8 mouse cellular contexts compared by ENCODE assay signal in the genomic region with DNA sequence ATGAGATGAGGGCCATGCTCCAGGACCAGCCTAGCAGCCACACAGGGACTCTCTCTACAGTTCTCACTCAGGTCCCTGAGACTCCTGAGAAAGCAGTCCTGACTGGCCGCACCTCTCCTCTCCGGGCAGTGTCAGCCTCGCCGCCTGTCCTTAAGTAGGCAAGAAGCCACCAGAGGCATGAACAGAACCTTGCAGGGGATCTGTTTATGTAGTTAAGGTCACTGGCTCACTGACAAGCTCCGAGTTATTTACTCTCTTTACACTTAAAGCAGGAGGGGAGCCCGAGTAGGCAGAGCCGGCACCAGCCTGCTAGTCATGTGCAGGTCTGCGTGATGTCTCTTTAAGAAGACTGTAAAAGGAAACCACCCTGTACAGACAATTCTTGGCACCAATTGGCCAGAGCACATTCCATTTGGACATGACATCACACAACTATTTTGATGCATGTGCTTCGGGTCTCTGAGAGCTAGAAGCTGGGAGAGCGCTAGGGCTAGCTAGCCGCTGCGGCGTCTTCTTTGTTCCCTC.
A peak's percentile ranks its signal among the peaks of the same experiment; 100 is the strongest.
DNase-seq lines count a peak whose midpoint lies in the region; ATAC-seq and TF ChIP-seq lines count a peak whose summit lies in the region.

No protein-coding gene starts in this region.

- no peaks in the 10 kb centered on the region for H3K4me1 ChIP-seq in hindbrain, postnatal 0 days (ENCODE audit: insufficient read depth, low read length)
- H3K4me1 ChIP-seq in limb, embryonic 13.5 days = peaks cover 20% of the 10 kb centered on the region
- H3K4me1 ChIP-seq in neural tube, embryonic 15.5 days = peaks cover 6% of the 10 kb centered on the region; the same call in 1 of the 2 replicates

- H3K9ac ChIP-seq in hindbrain, postnatal 0 days (replicated peaks; ENCODE audit: low read length) = no peak overlapping the region
- peak overlapping the region; percentile 26; the same call in 1 of the 2 replicates for H3K9ac ChIP-seq in limb, embryonic 13.5 days
- no peak overlapping the region for H3K9ac ChIP-seq in neural tube, embryonic 15.5 days (replicated peaks)

- DNase-seq in layer of hippocampus, adult 18-20 months (ENCODE audit: low spot score in 2 of 2) = peak; percentile 44 to 60
- DNase-seq in layer of hippocampus, adult 9-10 months (ENCODE audit: low spot score) = no peak
- DNase-seq in cerebellum, adult 9-10 months = peak; percentile 83
- DNase-seq in gastrocnemius, adult 8-10 months (ENCODE audit: low spot score in 2 of 2) = peak; percentile 20 to 30
- peak; percentile 72 for DNase-seq in hindbrain, postnatal 0 days (ENCODE audit: low spot score)
- no peak for DNase-seq in c-Kit-positive CD71-positive TER-119-positive erythroid progenitor cells, embryonic 14.5 days (ENCODE audit: low spot score)

- no peak overlapping the region for H3K4me3 ChIP-seq in hindbrain, postnatal 0 days (ENCODE audit: low read length)
- peak overlapping the region; percentile 30 for H3K4me3 ChIP-seq in limb, embryonic 13.5 days
- no peak overlapping the region for H3K4me3 ChIP-seq in neural tube, embryonic 15.5 days (replicated peaks)

- no peak for TF ChIP-seq CTCF in hindbrain, postnatal 0 days (IDR thresholded peaks at IDR 0.05; ENCODE audit: low read depth)

- H3K27ac ChIP-seq in hindbrain, postnatal 0 days = peak overlapping the region; percentile 27; the same call in 1 of the 2 replicates
- H3K27ac ChIP-seq in limb, embryonic 13.5 days = peak overlapping the region; percentile 52; the same call in 1 of the 2 replicates
- H3K27ac ChIP-seq in neural tube, embryonic 15.5 days (replicated peaks) = no peak overlapping the region

- H3K36me3 ChIP-seq in hindbrain, postnatal 0 days (ENCODE audit: insufficient read depth, low read length) = no peaks in the 10 kb centered on the region
- H3K36me3 ChIP-seq in limb, embryonic 13.5 days = no peaks in the 10 kb centered on the region
- no peaks in the 10 kb centered on the region for H3K36me3 ChIP-seq in neural tube, embryonic 15.5 days

- H3K4me2 ChIP-seq in hindbrain, postnatal 0 days (ENCODE audit: low read depth, low read length) = peak overlapping the region; percentile 33
- peak overlapping the region; percentile 54 for H3K4me2 ChIP-seq in limb, embryonic 13.5 days (replicated peaks)
- H3K4me2 ChIP-seq in neural tube, embryonic 15.5 days = peak overlapping the region; percentile 22

- H3K27me3 ChIP-seq in hindbrain, postnatal 0 days (ENCODE audit: insufficient read depth, low read length) = no peaks in the 10 kb centered on the region
- no peaks in the 10 kb centered on the region for H3K27me3 ChIP-seq in limb, embryonic 13.5 days
- no peaks in the 10 kb centered on the region for H3K27me3 ChIP-seq in neural tube, embryonic 15.5 days (replicated peaks)

- peak; percentile 70; the same call in 1 of the 2 replicates for ATAC-seq in hindbrain, postnatal 0 days
- peak; percentile 84 for ATAC-seq in limb, embryonic 13.5 days (ENCODE audit: low FRiP score, low read depth)
- peak; percentile 62; the same call in 1 of the 2 replicates for ATAC-seq in neural tube, embryonic 15.5 days (ENCODE audit: low FRiP score)

- WGBS in hindbrain, postnatal 0 days = 47% methylated on average over 13 of the region's 13 CpGs
- WGBS in limb, embryonic 13.5 days = 32% methylated on average over 13 of the region's 13 CpGs
- WGBS in neural tube, embryonic 15.5 days = 69% methylated on average over 13 of the region's 13 CpGs

- H3K9me3 ChIP-seq in hindbrain, postnatal 0 days (ENCODE audit: low read length) = no peaks in the 10 kb centered on the region
- H3K9me3 ChIP-seq in limb, embryonic 13.5 days = no peaks in the 10 kb centered on the region
- H3K9me3 ChIP-seq in neural tube, embryonic 15.5 days (replicated peaks) = no peaks in the 10 kb centered on the region

Comparison
In these comparisons a context has a peak if more than half of its experiments do, and no peak if none do; other contexts are left out.
1. DNase-seq: peak in layer of hippocampus, adult 18-20 months (2 of 2), cerebellum, adult 9-10 months (single experiment), gastrocnemius, adult 8-10 months (2 of 2) and hindbrain, postnatal 0 days (single experiment); none in layer of hippocampus, adult 9-10 months (single experiment) and c-Kit-positive CD71-positive TER-119-positive erythroid progenitor cells, embryonic 14.5 days (single experiment).
2. Peak in every context shown above with its lines, with median percentiles within 50 percentile points of each other: ATAC-seq and H3K4me2 ChIP-seq.